Mouse (Mus musculus) limb, embryonic 11.5 days (tissue): ENCODE measurements at regions not wholly inside any gene's neighbourhood (a gene's known extent, or its start where the extent isn't known, plus 50 kb on each side); places are given as distances from the start of the nearest gene placed in this dataset.

Experiments
- ATAC-seq: fragments of 200-750 bp; cut with Nextera tagmentation; 2 replicates; pipeline ENCODE4 v1.8.0; 2017; ENCODE audit warnings: low read depth; ENCODE audit not compliant: insufficient number of reproducible peaks, low FRiP score, low TSS enrichment
- DNase-seq: peaks from one replicate; pipeline ENCODE4 v3.0.0-alpha.2; 2015; ENCODE audit warnings: low spot score
- H3K27ac ChIP-seq: fragments of 300-500 bp; sonication (generic); replicated peaks from 2 replicates; pipeline ENCODE4 v1.5.1; 2014; ENCODE audit warnings: low read depth, mild to moderate bottlenecking, low read length
- H3K27me3 ChIP-seq: fragments of 300-500 bp; sonication (generic); 2 replicates; pipeline ENCODE4 v1.6.1; 2014; ENCODE audit warnings: mild to moderate bottlenecking, low read length, mixed read lengths; ENCODE audit not compliant: control insufficient read depth, insufficient read depth
- H3K36me3 ChIP-seq: fragments of 300-500 bp; sonication (generic); 2 replicates; pipeline ENCODE4 v1.6.1; 2014; ENCODE audit warnings: mild to moderate bottlenecking, low read length, moderate library complexity, mixed read lengths; ENCODE audit not compliant: control insufficient read depth, insufficient read depth
- H3K4me1 ChIP-seq: fragments of 300-500 bp; sonication (generic); 2 replicates; pipeline ENCODE4 v1.6.1; 2014; ENCODE audit warnings: low read length, mixed read lengths; ENCODE audit not compliant: control insufficient read depth, insufficient read depth
- H3K4me2 ChIP-seq: fragments of 300-500 bp; sonication (generic); 2 replicates; pipeline ENCODE4 v1.6.1; 2014; ENCODE audit warnings: low read depth, mild to moderate bottlenecking, moderate library complexity; ENCODE audit not compliant: severe bottlenecking
- H3K4me3 ChIP-seq: fragments of 300-500 bp; sonication (generic); 2 replicates; pipeline ENCODE4 v1.5.1; 2014; ENCODE audit warnings: low read depth, low read length
- H3K9ac ChIP-seq: fragments of 300-500 bp; sonication (generic); 2 replicates; pipeline ENCODE4 v1.6.1; 2014; ENCODE audit warnings: mild to moderate bottlenecking, low read length
- H3K9me3 ChIP-seq: fragments of 300-500 bp; sonication (generic); 2 replicates; pipeline ENCODE4 v1.6.1; 2016; ENCODE audit warnings: low read length; ENCODE audit not compliant: control insufficient read depth
- WGBS: fragments of 180-500 bp; shearing (Covaris S2); extraction: QIAGEN DNeasy Blood & Tissue Kit; methylation state at CpG from one replicate; pipeline ENCODE4 v1.1.7; 2014; 5-methylcytosine and 5-hydroxymethylcytosine counted together

DNA sequence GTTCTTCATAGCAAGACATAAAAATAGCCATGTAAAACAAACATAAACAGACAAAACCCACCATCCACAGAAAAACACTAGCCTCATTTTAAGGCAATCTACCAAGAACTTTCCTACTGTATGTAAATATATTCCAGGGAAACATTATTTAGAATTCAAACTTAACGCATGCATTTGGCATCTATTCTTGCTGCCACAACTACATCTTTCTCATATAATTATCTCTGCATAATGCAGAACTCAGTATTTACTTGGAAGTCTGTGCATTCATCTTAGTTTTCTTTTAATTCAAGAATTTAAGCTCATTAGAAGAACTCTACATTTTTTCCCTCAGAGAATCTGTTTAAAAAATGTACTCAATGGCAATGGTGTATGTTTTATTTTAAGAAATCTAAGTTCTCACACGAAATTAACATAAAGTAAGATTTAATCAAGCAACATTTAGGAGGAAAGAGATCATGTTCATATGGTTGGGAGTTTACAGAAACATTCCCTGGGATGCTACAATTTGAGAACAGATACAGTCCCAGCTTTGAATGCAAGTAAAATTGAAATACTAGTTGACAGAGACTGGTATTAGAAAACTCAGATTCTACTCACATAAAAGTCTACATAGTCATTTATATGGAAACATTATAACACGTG lies 1114.7 kb downstream of the Sorcs1 start:
- no peaks in the 10 kb centered on the region for H3K9me3 ChIP-seq
- 76% methylated on average over 3 of the region's 3 CpGs for WGBS
- H3K9ac ChIP-seq, result no peak overlapping the region
- H3K27ac ChIP-seq, result no peak overlapping the region
- H3K4me1 ChIP-seq, result no peaks in the 10 kb centered on the region
- H3K4me2 ChIP-seq, result no peak overlapping the region
- H3K4me3 ChIP-seq, result no peak overlapping the region
- H3K36me3 ChIP-seq, result no peaks in the 10 kb centered on the region
- DNase-seq (no peak), ATAC-seq (no peak)
- no peaks in the 10 kb centered on the region for H3K27me3 ChIP-seq

DNA sequence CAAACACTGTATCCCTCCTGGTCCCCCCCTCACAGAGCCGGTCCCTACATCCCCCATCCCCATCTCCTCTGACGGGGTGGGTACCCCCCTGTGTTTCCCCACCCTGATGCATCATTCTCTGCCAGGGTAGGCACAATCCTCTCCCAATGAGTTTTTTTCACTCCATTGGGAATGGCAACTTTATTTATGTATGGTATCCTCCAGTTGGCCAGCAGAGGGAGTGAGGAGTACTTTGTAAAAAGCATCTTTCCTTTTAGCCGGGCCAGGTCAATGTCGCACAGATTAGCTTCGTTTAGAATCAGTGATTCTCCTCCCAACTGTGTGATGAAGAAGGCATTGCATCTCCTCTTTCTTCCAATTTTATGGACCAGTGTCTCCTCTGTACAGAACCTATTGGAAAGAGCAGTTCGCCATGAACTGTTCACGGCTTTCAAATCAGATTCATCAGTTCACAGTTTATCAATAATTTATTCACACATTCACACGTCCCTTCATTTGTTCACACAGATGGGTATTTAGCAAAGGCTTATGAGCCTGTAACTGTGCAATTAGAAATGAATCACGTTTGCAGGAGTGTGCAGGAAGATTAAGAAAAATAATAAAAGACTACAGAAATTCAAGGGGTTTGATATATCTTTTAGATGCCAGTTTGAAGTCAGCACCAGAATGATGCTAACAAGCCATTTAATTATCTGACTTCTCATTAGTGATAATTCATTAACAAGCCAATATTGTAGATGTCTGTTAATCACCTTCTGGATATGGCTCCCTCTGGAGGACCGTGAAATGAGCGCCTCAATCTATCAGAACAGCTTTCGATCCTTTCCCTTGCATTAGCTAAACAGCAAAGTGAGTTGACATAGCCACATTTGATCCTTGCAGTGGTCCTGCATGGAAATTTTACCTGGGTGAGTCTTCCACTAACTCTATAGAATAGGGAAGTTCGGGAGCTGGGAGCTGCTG lies 1138.7 kb downstream of the Sorcs1 start:
- Histone ChIP-seq H3K36me3 (no peaks in the 10 kb centered on the region), H3K9me3 (no peaks in the 10 kb centered on the region), H3K27ac (no peak overlapping the region), H3K9ac (no peak overlapping the region), H3K27me3 (no peaks in the 10 kb centered on the region), H3K4me1 (no peaks in the 10 kb centered on the region), H3K4me3 (no peak overlapping the region), H3K4me2 (no peak overlapping the region)
- DNase-seq (peak; percentile 29), ATAC-seq (no peak)
- WGBS, result 63% methylated on average over 13 of the region's 13 CpGs
